Mouse (Mus musculus) neutrophil, adult 5-6 weeks (primary cell): Measurements from ENCODE around the gene U2surp. TPM values are rescaled to one million over a fixed set of nuclear protein-coding genes. Genes with fewer than 3 reads are reported as not detected.

Experiments used
- ATAC-seq: fragments of 151-379, 151-347 bp; 2 replicates; pipeline ENCODE4 v1.8.0; 2017; ENCODE audit warnings: mild to moderate bottlenecking, moderate TSS enrichment; ENCODE audit not compliant: insufficient number of reproducible peaks, poor library complexity, low FRiP score, severe bottlenecking; ENCODE audit errors: extremely low read depth
- total RNA-seq: library from RNA; stranded (forward); fragments of 200-1000 nt; gene quantifications from 2 replicates; pipeline ENCODE4 v1.2.3, GENCODE M21; 2017

The U2surp gene
- total RNA-seq = 96.3 and 101 TPM in 2 replicates

DNA sequence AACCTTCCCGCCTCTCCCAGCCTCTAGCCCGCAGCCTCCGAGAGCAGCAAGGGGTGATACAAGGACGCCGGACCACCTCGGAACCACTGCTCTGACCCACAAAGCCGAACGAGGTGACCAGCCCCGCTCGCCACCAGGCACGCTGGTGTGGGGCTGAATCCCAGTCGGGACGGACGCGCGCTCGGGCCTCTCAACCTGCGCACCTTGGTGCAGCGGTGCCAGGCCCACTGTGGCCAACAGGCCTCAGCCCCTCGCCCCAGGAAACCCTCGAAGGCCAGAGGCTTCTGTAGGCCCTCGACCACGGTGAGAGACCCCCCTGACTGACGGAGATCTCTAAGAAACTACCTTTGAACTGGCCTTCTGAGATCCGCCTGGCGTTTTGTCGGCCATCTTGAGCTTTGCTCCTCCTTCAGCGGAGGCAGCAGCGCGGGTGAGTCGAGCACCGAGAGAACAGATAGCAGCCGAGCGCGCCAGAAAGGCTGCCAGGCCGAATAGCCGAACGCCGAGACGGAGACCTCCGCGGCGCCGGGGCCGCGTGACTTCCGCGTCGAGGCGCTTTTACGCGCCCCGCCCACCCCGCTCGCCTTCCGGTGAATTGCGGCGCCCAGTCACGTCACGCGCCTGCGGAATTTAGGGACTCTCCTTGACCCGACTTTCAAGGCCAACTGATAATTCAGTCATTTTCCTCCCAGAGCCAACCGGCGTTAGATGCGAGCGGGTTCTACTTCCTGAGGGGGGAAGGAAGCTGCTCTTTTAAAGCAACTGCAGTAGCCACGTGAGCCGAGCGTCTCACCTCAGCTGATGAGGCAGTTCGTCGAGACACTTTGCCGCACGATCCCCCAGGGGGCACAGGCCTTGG is at the start of gene U2surp:
Gene U2surp, minus strand, starts transcription at position 525 of the 859 bp plus-strand sequence.
- ATAC-seq = peak; percentile 93

DNA sequence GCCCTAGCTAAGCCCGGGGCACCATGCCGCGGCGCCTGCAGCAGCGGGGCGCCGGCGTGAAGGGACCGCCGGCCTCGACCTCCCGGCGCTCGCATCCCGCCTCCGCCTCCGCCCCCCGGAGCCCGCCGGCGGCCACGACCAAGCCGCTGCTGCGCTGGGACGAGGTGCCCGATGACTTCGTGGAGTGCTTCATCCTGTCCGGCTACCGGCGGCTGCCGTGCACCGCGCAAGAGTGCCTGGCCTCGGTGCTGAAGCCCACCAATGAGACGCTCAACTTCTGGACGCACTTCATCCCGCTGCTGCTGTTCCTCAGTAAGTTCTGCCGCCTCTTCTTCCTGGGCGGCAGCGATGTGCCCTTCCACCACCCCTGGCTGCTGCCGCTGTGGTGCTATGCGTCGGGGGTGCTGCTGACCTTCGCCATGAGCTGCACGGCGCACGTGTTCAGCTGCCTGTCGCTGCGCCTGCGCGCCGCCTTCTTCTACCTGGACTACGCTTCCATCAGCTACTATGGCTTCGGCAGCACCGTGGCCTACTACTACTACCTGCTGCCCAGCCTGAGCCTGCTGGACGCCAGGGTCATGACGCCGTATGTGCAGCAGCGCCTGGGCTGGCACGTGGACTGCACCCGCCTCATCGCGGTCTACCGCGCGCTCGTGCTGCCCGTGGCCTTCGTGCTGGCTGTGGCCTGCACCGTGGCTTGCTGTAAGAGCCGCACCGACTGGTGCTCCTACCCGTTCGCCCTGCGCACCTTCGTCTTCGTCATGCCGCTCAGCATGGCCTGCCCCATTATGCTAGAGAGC is 48.3 kb upstream of the U2surp start:
- no peak for ATAC-seq

DNA sequence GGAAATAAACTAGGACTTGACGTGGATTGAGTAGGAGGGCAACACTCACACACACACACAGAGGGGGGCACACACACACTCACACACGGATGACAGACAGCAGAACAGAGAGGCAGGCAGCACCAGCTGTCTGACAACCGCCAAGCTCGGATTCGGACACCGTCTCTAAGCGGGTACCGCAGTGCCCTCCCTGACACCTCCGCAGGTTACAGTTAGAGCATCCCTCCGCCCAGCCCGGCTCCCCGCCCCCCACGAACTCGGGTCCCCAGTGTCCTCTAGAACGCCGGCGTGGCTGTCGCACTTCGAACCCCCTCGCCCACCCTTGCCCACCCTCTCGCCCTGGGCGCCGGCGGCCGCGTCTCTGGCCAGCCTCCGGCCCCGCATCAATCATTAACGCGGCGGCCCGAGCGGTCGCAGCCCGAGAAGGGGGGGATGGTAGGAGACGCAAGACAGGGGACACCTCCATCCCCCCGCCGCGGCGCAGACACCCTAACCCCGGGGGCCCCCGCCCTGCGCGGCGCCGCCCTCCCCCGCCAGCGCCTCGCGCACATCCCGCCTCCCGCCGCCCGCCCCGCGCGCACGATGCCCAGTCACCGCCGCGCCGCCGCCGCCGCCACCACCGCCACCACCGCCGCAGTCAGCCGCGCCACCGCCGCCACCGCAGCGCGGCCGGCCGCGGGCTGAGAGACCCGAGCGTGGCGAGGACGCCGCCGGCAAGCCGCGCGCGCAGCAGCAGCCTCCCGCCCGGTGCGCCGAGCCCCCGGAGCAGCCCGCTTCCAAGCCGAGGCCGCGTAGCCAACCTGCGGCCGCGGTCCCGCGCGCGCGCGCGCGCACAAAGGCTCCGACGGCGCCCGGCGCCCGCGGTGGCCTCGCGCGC is 47.5 kb upstream of the U2surp start, which contains the start of gene Paqr9:
Gene Paqr9, plus strand, starts transcription at position 599 of the 877 bp plus-strand sequence.
- ATAC-seq = no peak

DNA sequence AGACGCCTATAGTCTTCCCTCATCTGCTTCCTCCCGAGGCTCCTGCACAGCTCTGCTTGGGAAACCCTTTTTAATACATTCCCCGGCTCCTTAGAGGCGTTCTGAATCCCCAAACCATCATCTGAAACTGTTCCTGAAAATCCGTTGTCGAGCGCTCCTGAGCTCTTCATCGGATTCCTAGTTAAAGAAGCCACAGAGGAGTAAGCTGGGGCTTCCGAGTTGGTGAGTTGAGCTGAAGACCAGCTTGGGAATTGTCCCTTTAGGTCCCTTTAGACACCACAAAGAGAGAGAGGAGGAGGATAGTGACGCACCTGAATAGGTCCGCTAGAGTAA is 46.9 kb upstream of the U2surp start:
- ATAC-seq = no peak

DNA sequence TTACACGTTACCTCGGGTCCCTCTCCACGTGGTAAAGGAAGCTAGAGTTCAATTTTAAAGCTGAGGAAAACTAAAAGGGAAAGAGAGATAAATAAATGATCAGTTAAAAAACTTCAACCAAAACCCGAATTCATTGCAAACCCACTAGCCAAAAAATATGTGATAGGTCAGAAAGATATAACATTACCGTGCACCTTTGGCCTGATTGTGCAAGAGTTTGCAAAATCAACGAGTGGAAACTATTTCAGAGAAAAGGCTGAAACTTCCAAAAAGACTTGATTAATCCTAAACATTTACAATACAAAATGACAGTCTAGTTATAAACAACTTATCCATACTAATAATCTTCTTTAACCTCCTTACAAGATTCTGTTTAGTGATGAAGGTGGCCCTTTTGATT is 45.9 kb upstream of the U2surp start:
- ATAC-seq = no peak

DNA sequence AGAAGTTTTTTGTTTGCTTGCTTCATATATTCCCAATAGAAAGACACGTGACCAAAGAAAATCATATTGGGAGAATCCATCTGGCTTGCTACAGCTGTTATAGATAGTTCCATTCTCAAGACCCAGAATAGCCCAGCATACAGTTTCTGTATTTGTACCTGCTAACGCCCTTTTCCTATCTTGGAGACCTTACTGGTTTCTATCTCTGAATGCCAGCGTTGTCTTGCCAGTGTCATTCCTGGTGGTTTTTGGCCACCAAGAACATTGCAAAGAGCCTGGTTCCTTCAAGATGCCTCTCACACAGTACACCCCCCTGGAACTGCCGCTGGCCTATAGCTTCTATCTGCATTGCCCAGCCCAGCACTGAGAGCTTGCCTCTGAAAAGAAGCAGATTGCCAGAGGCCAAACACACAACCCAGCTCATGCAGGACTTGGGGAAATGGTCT is 44.3 kb upstream of the U2surp start:
- ATAC-seq = no peak

DNA sequence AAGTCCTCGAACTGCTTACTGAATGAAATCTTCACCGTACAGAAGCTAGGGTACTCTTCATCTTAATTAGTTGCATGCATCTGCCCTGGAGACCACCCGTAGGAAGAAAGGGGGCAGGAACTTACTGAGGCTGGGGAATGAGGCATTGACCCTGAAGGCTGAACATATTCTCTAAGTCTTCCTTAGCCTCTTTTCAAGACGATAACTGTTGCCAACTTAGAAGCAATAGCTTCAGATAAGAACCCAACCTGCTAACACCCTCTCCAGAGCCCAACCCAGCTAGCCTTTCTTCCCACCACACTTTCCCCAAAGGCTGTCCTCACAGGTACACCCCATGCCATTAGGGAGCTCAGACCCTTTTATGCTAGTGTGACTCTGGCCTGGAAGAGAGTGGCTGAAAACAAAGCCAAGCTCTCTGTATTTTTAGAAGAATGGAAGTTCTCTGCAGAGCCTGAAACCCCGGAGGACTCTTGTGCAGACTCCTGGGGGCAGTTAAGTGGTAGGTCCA is 43.5 kb upstream of the U2surp start:
- ATAC-seq = no peak

DNA sequence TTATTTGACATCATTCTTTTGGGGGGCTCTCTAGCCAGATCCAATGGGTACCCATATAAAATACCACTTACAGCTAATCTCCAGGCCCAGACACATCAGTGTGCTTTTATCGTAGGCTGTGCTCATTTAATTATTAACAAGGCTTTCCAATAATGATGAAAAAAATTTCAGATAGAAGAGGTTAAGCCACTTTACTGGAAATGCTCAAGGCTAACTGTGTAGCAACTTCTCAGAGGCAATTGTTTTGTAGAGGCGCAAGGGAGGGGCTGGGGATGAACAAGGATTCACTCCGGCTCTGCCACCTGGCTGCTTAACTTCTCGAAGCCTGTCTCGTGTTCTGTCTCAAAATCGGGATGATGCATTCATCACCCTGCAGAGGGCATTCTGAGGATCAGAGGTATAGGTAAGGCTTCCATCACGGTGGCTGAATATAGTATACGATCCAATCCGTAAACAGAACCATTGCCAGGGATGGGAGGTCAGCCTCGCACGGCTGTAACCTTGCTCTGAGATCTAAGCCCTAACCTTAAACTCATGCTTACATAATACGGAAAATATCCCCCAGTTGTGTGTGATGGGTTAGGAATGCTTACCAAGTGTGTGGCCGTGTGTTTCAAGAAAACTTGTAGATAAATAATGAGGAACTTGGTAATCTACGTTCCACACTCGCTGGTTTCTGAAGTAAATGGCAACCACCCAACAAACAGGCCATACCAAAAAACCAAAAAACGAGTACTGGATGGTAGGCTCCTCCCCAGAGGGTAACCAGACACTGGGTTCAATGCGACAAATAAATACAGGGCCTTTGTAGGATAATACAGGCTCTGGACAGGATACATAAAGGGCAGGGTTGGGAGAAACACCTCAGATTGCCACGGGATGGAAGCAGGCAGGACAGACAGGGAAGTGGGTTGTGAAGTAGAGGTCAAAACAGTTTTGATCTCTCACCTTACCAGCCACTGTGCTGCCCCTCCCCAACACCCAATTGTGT is 42.7 kb upstream of the U2surp start:
- ATAC-seq = no peak

DNA sequence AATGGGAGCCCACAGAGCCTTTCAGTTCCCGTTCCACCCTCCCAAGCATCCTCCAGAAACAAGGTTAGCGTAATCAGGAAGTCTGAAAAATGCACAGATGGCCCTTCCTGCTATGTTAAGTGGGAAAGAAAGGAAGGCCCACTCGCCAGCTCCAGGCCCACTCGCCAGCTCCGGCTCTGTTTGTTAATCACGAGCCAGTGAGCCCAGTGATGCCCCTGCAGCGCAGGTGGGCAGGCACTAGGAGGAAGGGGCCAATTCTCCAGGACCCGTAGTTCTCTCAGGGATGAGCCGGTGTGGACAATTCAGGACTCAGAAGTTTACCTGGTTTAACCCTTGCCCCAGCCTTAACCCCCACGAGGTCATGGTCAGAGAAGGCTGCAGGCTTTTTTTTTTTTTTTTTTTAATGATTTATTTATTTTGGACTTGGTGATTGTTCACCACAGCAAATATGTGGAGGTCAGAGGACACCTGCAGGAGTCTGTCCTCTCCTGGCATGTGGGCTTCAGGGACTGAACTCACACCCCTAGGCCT is 40.4 kb upstream of the U2surp start:
- no peak for ATAC-seq

DNA sequence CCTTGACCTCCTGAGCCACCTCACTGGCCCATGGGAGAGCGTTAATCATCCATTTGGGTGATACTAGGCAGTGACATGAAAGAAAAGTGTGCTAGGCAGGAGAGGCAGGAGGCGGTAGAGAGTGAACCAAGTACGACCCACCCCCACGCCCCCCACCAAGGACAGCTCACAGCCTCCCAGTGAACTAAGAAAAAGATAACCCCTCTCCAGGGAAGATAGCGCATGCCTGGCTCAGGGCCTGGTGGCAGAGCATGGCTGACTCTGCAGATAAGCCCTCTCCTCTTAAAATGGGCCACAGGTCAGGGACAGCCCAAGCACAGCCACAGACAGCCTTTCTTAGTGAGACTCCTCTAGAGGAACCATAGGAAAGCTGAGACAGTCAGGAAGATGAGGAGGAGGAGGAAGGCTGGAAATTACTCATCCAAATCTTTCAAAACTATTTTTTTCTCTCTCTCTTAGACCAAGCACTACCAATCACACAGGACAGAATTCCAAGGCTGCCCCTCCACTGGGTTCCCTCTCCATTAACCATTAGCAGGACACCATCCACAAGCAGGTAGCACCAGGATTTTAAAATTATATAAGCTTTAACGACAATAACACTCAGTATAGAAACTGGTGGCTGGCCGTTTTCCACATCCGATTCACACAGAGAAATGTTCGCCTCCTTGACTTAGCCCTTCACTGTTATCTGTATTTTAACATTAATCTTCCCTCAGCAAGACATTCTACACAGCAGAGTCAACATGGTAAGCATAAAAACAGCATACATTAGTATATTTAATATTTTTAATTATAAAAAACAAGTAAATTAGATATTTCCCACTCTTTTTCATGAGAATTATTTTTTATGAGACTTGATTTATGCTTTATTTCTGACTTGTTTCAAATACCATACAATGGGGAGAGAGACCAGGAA is 39.3 kb upstream of the U2surp start:
- ATAC-seq = no peak

DNA sequence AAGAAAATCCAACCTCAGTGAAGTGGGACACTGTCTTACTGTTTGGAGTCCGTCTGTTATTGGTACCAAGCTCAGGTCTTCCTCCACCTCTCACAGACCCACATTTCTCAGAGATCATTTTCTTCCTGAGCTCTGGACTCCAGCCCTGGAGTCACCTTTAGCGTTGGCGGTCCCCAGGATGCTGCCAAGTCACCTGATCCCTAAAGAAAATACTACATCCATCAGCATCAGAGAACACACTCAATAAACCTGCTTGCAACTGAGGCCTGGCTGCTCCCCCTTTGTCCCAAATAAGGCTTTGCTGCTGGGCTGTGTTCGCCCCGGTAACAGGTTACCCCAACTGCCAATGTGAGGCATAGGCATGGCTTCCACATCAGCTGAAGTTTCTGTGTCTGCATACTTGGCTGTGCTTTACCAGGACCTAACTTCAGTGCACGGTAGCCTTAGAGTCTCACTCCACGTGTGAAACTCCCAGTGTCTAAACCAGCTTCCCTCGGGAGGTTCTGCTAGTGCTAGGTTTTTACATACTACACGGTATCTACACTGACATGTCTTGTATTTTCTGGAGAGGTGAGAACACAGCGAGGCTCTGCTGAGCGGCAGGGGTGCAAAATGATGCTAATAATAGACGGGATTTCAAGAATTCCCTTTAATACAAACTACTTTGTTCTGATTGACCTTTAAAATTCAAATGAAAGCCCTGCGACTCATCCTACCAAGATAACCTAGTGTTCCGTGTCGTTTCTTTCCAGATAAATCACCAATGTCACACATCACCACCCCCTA is 38.0 kb upstream of the U2surp start:
- no peak for ATAC-seq

DNA sequence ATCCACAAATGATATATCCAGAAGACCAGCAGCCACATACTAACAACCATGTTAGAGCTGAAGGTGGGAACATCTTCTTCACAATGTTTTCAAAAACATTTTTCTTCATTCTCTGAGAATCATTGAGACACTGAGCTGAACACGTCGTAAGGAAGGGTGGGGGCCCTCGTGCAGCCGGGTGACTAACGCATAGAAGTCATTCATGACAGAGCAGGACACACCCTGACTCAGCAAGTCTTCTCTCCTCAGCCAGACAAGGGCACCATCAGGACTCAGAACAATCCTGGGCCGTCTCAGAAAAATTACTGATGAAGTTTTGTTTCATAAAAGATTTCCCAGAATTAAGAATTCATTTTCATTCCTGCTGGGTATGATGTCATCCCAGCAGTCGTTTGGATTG is 34.9 kb upstream of the U2surp start:
- no peak for ATAC-seq

DNA sequence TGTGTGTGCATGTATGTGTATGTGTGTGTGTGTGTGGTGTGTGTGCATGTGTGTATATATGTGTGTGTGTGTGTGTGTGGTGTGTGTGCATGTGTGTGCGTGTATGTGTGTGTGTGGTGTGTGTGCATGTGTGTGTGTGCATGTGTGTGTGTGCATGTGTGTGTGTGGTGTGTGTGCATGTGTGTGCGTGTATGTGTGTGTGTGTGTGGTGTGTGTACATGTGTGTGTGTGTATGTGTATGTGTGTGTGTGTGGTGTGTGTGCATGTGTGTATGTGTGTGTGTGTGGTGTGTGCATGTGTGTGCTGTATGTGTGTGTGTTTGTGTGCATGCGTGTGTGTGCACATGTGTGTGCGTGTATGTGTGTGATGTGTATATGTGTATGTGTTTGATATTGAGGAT is 32.8 kb upstream of the U2surp start:
- ATAC-seq = no peak

DNA sequence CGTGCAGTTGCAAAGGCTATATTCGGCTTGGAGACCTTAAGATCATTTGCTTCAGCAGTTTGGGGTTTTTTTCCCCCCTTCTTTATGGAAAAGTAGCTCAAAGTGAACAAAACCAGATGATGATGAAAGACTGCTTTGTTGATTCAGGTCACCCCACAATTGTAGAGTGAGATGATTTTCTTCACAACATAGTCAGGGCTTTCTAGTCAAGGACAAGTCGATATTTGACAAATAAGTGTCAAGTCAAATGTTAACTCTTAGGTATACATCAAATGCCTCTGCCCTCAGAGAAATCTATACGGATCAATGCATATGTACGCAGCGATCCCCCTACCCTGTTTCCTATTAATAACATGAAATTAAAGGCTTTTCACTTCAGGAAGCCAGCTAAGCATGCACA is 30.7 kb upstream of the U2surp start:
- ATAC-seq = no peak

DNA sequence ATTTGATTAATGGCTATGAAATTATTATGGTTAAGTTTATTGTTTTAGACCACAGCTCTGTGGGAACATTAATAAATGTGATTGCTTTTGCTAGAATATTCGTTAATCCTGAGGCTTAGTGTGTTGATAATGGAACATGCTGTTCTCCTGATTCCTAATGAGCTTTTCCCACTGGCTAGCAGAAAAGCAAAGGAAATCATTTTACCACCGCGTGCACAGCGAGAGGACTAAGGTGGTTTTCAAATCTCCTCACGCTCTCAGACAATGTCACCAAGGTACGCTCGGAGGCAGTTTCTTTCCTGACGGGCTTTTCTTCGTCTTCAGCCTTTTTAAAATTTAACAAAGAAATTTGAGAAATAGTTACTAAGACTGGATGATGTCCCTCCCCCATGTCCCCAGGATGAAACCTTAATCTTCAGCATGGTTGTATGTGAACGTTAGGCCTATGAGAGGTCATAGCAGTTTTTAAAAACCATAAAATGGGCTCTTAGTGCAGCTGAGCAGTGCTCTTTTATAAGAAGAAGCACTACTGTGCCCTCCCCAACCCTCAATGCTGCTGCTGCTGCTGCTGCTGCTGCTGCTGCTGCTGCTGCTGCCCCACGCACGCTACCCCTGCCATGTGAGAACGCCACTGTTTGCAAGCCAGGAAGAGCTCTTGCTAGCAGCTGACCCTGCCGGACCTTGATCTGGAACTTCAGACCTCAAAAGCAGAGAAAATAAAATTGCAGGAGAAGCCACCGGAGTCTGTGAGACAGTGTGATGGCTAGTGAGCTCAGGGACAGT is 30.0 kb upstream of the U2surp start:
- no peak for ATAC-seq
